Mouse (Mus musculus) hindbrain, embryonic 15.5 days (tissue): ENCODE measurements around the gene Tekt2. TPM values are rescaled to one million over a fixed set of nuclear protein-coding genes. Genes with fewer than 3 reads are reported as not detected.

ENCODE experiments used
- ATAC-seq: fragments of 200-750 bp; cut with Nextera tagmentation; 2 replicates; pipeline ENCODE4 v1.8.0; 2017; ENCODE audit warnings: low read depth, moderate number of reproducible peaks, moderate TSS enrichment; ENCODE audit not compliant: low FRiP score
- H3K27ac ChIP-seq: fragments of 300-500 bp; sonication (generic); replicated peaks from 2 replicates; pipeline ENCODE4 v1.5.1; 2015; ENCODE audit warnings: mild to moderate bottlenecking, inconsistent platforms
- H3K27me3 ChIP-seq: fragments of 300-500 bp; sonication (generic); 2 replicates; pipeline ENCODE4 v1.6.1; 2015; ENCODE audit warnings: control low read depth, inconsistent platforms
- H3K36me3 ChIP-seq: fragments of 300-500 bp; sonication (generic); 2 replicates; pipeline ENCODE4 v1.6.1; 2015; ENCODE audit warnings: control low read depth, inconsistent platforms
- H3K4me1 ChIP-seq: fragments of 300-500 bp; sonication (generic); replicated peaks from 2 replicates; pipeline ENCODE4 v1.6.1; 2015; ENCODE audit warnings: control low read depth, inconsistent platforms
- H3K4me2 ChIP-seq: fragments of 300-500 bp; sonication (generic); 2 replicates; pipeline ENCODE4 v1.6.1; 2015; ENCODE audit warnings: moderate library complexity, mild to moderate bottlenecking, inconsistent platforms
- H3K4me3 ChIP-seq: fragments of 300-500 bp; sonication (generic); 2 replicates; pipeline ENCODE4 v1.5.1; 2015; ENCODE audit warnings: mild to moderate bottlenecking, inconsistent platforms
- H3K9ac ChIP-seq: fragments of 300-500 bp; sonication (generic); 2 replicates; pipeline ENCODE4 v1.6.1; 2015; ENCODE audit warnings: inconsistent platforms
- H3K9me3 ChIP-seq: fragments of 300-500 bp; sonication (generic); 2 replicates; pipeline ENCODE4 v1.6.1; 2016; ENCODE audit warnings: control low read depth, inconsistent platforms
- WGBS: fragments of 180-500 bp; shearing (Covaris S2); methylation state at CpG from one replicate; pipeline ENCODE4 v1.1.7; 2015; 5-methylcytosine and 5-hydroxymethylcytosine counted together
- polyA plus RNA-seq: library from polyadenylated mRNA; unstranded; fragments of >200 nt; fragmentation: Nextera tagmentation; extraction: Ambion mirVana; gene quantifications from 2 replicates; pipeline ENCODE4 v1.2.1, GENCODE M21; 2015

Gene Tekt2
- polyA plus RNA-seq, 1 experiment from 2014 or later: 10.7 TPM

DNA sequence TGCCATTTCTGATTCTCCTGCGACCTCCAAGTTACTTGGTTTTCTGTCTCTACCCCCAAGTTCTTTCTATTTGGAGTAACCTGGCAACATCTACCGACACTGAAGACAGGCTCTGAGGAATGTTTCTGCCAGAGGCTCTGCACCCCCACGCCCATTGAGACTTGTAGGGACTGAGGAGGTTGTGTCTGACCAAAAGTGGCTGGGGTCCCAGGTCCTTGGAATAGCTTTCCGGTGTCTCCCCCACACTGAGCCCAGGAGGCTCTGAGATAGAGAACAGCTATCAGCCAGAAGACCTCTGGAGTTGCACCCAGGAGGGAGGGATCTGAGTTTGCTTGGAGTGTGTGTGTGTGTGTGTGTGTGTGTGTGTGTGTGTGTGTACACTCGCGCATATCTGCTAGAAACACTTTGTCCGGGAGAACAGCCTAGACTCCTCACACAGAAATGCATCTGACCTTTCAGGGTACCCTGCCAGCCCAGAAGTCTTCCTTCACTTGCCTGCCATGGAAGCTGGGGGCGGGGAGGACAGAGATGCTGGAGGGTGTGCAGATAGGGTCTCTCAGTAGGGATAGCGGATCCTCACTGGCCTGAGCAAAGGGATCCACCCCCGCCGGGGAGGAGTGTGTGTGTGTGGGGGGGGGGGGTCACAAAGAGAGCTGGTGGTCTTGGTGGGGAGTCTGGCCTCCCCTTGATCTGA, 38.0 kb downstream of the Tekt2 start:
- Histone ChIP-seq H3K36me3 (no peaks in the 10 kb centered on the region), H3K4me1 (peaks cover 18% of the 10 kb centered on the region), H3K27ac (no peak overlapping the region), H3K9me3 (no peaks in the 10 kb centered on the region), H3K27me3 (peaks cover 51% of the 10 kb centered on the region), H3K4me2 (peak overlapping the region; percentile 19; the same call in 1 of the 2 replicates), H3K4me3 (no peak overlapping the region), H3K9ac (no peak overlapping the region)
- 31% methylated on average over 10 of the region's 11 CpGs for WGBS
- ATAC-seq: no peak

DNA sequence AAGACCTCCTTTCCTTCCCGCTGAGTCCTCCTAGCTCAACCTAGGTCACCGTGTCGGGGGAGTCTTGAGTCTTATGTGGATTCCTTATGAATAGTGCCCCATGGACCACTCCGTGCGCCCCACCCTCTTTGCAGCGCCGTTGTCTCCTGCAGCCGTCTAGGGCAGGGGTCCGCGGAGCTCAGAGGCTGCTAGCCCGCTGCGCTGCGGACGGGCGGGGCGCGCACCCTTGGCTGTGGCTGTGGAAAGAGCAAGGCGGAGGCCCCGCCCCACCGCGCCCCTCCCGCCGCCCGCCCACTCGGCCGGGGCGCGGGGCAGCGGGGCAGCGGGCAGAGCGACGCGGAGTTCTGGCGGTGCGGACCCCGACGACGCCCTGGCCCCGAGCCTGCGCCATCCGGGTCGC, 39.0 kb downstream of the Tekt2 start, which contains the start of gene Col8a2:
TSS of gene Col8a2 (plus strand) at position 302 of the 400 bp plus-strand sequence.
- ATAC-seq: no peak

DNA sequence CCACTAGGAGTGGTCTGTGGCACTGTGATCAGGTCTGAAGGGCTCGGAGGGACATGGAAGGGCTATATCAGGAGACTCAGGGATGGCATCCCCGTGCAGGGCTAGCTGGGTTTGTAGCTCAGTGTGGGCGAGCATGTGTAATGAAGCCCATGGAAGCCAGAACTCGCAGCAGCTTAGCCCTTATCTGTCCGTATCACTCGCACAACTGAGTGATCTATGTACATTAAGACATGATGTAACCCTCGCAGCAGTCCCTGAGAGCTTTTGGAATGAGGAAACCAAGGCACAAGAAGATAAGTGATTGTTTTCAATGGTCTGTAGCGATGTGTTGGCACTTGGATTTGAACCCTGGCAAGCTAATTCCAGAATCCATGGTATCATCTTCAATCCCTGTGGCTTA, 41.9 kb downstream of the Tekt2 start:
- 88% methylated on average over 8 of the region's 8 CpGs for WGBS
- Histone ChIP-seq H3K9ac (no peak overlapping the region), H3K27me3 (peaks cover 38% of the 10 kb centered on the region), H3K9me3 (no peaks in the 10 kb centered on the region), H3K36me3 (no peaks in the 10 kb centered on the region), H3K4me3 (no peak overlapping the region), H3K4me1 (peaks cover 18% of the 10 kb centered on the region), H3K27ac (no peak overlapping the region), H3K4me2 (no peak overlapping the region)
- no peak for ATAC-seq

More for the DNA sequence above, 39.0 kb downstream of the Tekt2 start, which contains the start of gene Col8a2:
- Histone ChIP-seq H3K27me3 (peaks cover 51% of the 10 kb centered on the region), H3K4me2 (peak within 1 kb of the TSS; percentile 48), H3K27ac (no peak within 1 kb of the TSS; the same call in 1 of the 2 replicates), H3K4me1 (peaks cover 18% of the 10 kb centered on the region), H3K9ac (no peak within 1 kb of the TSS), H3K36me3 (no peaks in the 10 kb centered on the region), H3K4me3 (peak within 1 kb of the TSS; percentile 30), H3K9me3 (no peaks in the 10 kb centered on the region)
- WGBS: 2% methylated on average over 30 of the region's 42 CpGs

DNA sequence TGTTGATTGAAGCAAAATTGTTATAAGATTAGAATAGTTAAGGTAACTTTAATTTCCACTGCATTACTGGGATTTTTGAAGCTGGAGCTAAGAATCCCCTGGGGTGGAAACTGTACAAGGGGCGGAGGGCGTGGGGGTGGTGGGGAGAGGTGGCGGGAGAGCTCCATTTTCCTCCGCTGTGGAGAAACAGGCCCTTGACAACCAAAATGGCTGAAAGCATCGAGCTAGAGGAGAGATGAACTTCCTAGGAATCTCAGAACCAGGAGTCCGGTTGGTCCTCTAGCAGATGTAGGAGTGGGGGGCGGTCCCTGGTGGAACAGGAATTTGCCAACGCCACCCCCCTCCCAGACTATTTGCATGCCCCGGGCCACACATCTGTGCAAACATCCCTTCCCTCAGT, 43.8 kb downstream of the Tekt2 start:
- no peaks in the 10 kb centered on the region for H3K36me3 ChIP-seq
- 72% methylated on average over 9 of the region's 9 CpGs for WGBS
- H3K27me3 ChIP-seq: peaks cover 20% of the 10 kb centered on the region

DNA sequence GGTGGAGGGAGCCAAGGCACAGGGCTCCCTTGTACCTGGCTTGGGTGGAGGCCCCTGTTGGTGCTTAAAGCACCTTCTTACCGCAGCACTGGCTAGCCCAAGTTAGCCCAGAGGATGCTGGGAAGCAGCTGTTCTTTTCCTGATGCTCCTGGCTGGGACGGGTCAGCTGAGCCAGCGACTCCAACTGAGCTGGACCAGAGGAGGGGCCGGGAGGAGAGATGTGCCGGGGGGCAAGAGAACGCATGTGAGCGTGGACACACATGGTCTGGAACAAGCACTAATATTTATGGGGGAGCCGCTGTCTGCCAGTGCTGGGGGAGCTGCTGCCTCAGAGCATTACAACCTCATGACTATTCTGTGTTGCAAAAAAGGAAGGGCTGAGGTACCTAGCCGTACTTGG, 46.5 kb downstream of the Tekt2 start:
- Histone ChIP-seq H3K36me3 (peaks cover 13% of the 10 kb centered on the region), H3K9me3 (no peaks in the 10 kb centered on the region), H3K4me2 (no peak overlapping the region), H3K27ac (0 out of 2 replicates have a peak overlapping the region, but pooled peaks have one; percentile 20), H3K27me3 (peaks cover under 1% of the 10 kb centered on the region; the same call in 1 of the 2 replicates), H3K9ac (no peak overlapping the region), H3K4me3 (no peak overlapping the region), H3K4me1 (0 out of 2 replicates have a peak, but pooled peaks cover 4% of the 10 kb centered on the region)
- 0 out of 2 replicates have a peak, but pooled peaks have one; percentile 4 for ATAC-seq
- 64% methylated on average over 9 of the region's 9 CpGs for WGBS

More for the DNA sequence above, 43.8 kb downstream of the Tekt2 start:
- Histone ChIP-seq H3K4me2 (no peak overlapping the region), H3K9me3 (no peaks in the 10 kb centered on the region), H3K27ac (no peak overlapping the region), H3K4me1 (peaks cover 8% of the 10 kb centered on the region), H3K9ac (no peak overlapping the region), H3K4me3 (no peak overlapping the region)
- no peak for ATAC-seq

DNA sequence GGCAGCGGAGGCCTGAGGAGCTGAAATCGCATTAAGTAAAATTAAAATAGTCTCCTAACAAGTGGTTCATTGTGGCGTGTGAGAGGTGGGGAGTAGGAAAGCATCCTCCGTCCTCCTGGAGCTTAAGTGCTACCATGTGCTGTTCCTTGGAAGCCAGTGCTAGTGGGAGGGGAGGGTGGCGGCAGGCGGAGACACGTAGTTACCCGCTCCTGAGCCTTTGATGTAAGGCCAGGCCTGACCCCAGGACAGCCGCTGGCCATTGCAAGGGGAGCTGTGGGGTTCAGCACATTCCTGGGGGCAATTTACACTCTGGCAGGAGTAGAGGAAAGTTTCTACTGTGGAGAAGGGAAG, 46.9 kb downstream of the Tekt2 start:
- ATAC-seq: peak; percentile 39
- Histone ChIP-seq H3K27ac (0 out of 2 replicates have a peak overlapping the region, but pooled peaks have one; percentile 20), H3K9ac (no peak overlapping the region), H3K4me3 (no peak overlapping the region), H3K36me3 (peaks cover 17% of the 10 kb centered on the region), H3K4me2 (no peak overlapping the region), H3K9me3 (no peaks in the 10 kb centered on the region), H3K4me1 (0 out of 2 replicates have a peak, but pooled peaks cover 4% of the 10 kb centered on the region), H3K27me3 (no peaks in the 10 kb centered on the region)
- 46% methylated on average over 9 of the region's 9 CpGs for WGBS

DNA sequence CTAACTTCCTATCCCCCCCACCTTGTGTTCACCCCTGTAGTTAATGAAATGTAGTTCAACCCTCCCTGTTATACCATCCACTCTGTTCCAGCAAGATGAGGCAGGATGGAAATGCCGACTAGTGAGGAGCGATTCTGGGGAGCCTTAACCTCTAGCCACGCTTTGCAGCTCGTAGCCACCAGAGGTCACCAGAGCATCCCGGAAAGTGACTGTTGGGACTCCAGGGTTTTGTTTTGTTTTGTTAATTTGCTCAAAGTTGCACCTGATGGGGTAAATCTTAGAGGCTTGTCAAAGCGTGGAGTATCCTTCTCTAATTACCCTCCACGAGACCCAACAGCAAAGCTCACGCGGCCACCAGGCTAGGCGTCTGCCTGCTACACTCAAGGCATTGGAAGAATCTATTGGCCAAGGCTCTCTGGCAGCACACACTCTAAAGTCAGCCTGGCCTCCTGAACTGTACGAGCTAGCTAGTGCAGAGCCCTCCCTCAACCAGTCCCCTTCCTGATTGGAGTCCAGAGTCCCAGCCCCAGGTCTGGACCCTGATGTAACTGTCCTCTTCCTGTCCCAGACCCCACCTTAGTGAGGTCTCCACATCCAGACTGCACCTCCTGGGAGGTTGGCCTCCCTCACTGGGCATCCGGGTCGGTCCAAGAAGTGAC, 47.5 kb downstream of the Tekt2 start:
- Histone ChIP-seq H3K4me3 (no peak overlapping the region), H3K27ac (0 out of 2 replicates have a peak overlapping the region, but pooled peaks have one; percentile 57), H3K4me1 (0 out of 2 replicates have a peak, but pooled peaks cover 4% of the 10 kb centered on the region), H3K9ac (no peak overlapping the region), H3K9me3 (no peaks in the 10 kb centered on the region), H3K36me3 (peaks cover 22% of the 10 kb centered on the region), H3K27me3 (no peaks in the 10 kb centered on the region), H3K4me2 (no peak overlapping the region)
- WGBS: 8% methylated on average over 13 of the region's 13 CpGs
- peak; percentile 46; the same call in 1 of the 2 replicates for ATAC-seq

DNA sequence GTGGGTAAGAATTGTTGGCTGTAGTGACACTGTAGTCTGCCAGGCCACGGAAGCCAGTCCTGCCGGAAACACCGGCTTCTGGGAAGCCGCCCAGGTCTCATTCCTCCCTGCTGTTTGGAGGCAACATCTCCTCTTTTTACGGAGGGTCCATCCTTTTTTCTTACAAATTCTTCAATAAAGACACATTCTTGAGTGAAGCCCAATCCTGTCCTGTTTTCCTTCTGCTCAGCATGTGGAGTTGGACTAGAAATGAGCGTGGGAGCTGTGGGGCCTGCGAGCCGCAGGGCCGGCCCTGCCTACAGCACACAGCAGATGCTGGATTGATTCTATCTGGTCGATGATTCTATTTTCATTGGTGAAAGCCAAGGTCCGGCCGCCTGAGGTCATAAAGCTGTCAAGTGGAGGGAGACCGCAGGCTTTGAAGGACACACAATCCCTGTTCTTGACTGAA, 49.8 kb downstream of the Tekt2 start:
- Histone ChIP-seq H3K9me3 (no peaks in the 10 kb centered on the region), H3K27me3 (no peaks in the 10 kb centered on the region), H3K4me2 (no peak overlapping the region), H3K36me3 (peaks cover 30% of the 10 kb centered on the region), H3K4me1 (0 out of 2 replicates have a peak, but pooled peaks cover 4% of the 10 kb centered on the region), H3K9ac (no peak overlapping the region), H3K4me3 (no peak overlapping the region), H3K27ac (no peak overlapping the region)
- WGBS: 75% methylated on average over 13 of the region's 13 CpGs
- ATAC-seq: no peak

DNA sequence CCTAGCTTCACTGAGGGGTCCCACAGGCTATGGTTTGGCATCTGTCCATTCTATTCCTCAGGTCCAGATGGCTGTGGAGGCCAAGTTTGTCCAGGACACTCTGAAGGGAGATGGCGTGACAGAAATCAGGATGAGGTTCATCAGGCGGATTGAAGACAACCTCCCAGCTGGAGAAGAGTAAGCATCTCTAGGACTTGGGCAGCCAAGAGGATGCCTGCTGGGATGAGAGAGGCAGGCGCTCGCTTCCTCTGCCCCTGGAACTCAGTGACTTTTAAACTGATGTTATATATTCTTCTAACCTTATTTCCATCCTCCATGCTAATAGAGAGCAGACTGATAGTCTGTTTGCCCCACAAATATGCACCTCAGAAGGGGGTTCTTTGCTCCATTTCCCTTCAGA, 50.4 kb downstream of the Tekt2 start:
- H3K4me2 ChIP-seq: no peak overlapping the region
- peaks cover 30% of the 10 kb centered on the region for H3K36me3 ChIP-seq
- no peak overlapping the region for H3K4me3 ChIP-seq
- no peaks in the 10 kb centered on the region for H3K9me3 ChIP-seq
- H3K9ac ChIP-seq: no peak overlapping the region
- H3K27me3 ChIP-seq: no peaks in the 10 kb centered on the region
- ATAC-seq: no peak
- 86% methylated on average over 4 of the region's 4 CpGs for WGBS
- 0 out of 2 replicates have a peak, but pooled peaks cover 4% of the 10 kb centered on the region for H3K4me1 ChIP-seq
- H3K27ac ChIP-seq: no peak overlapping the region

DNA sequence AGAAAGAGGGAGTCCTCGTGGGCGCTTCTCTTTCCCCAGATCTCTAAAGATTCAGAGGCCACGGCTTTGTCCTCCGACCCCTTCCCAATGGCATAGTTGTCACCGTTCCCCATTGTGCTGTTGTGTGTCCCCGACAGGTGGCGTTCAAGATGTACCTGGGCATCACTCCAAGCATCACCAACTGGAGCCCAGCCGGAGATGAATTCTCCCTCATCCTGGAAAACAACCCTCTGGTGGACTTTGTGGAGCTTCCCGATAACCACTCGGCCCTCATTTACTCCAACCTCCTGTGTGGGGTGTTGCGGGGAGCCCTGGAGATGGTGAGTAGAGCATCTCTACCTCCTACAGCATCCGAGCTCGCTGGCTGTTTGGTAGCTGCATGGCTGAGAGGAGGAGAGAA, 51.7 kb downstream of the Tekt2 start:
- Histone ChIP-seq H3K9ac (no peak overlapping the region), H3K4me3 (no peak overlapping the region), H3K9me3 (no peaks in the 10 kb centered on the region), H3K27me3 (no peaks in the 10 kb centered on the region), H3K4me2 (no peak overlapping the region), H3K27ac (no peak overlapping the region), H3K4me1 (0 out of 2 replicates have a peak, but pooled peaks cover 4% of the 10 kb centered on the region), H3K36me3 (peaks cover 30% of the 10 kb centered on the region)
- ATAC-seq: no peak
- 77% methylated on average over 13 of the region's 13 CpGs for WGBS
